Mouse (Mus musculus) midbrain, embryonic 14.5 days (tissue): ENCODE results near the gene Cdc37. TPM values are rescaled to one million over a fixed set of nuclear protein-coding genes. Genes with fewer than 3 reads are reported as not detected.

ENCODE experiments used
- ATAC-seq: fragments of 200-750 bp; cut with Nextera tagmentation; 2 replicates; pipeline ENCODE4 v1.8.0; 2017; ENCODE audit warnings: moderate number of reproducible peaks, moderate library complexity; ENCODE audit not compliant: low FRiP score, low TSS enrichment
- DNase-seq: peaks from one replicate; pipeline ENCODE4 v3.0.0-alpha.2; 2015
- H3K27ac ChIP-seq: fragments of 300-500 bp; sonication (generic); replicated peaks from 2 replicates; pipeline ENCODE4 v1.5.1; 2014; ENCODE audit warnings: mild to moderate bottlenecking, low read depth, low read length, moderate library complexity
- H3K27me3 ChIP-seq: fragments of 300-500 bp; sonication (generic); 2 replicates; pipeline ENCODE4 v1.6.1; 2014; ENCODE audit warnings: low read length, control low read depth, mixed read lengths; ENCODE audit not compliant: control insufficient read depth, insufficient read depth
- H3K36me3 ChIP-seq: fragments of 300-500 bp; sonication (generic); 2 replicates; pipeline ENCODE4 v1.6.1; 2014; ENCODE audit warnings: low read length, control low read depth; ENCODE audit not compliant: control insufficient read depth, insufficient read depth
- H3K4me1 ChIP-seq: fragments of 300-500 bp; sonication (generic); 2 replicates; pipeline ENCODE4 v1.6.1; 2014; ENCODE audit warnings: mild to moderate bottlenecking, antibody characterized with exemption, low read length, control low read depth; ENCODE audit not compliant: control insufficient read depth, insufficient read depth
- H3K4me2 ChIP-seq: fragments of 300-500 bp; sonication (generic); 2 replicates; pipeline ENCODE4 v1.6.1; 2014; ENCODE audit warnings: mild to moderate bottlenecking, low read length, moderate library complexity
- H3K4me3 ChIP-seq: fragments of 300-500 bp; sonication (generic); replicated peaks from 2 replicates; pipeline ENCODE4 v1.5.1; 2014; ENCODE audit warnings: low read depth, low read length
- H3K9ac ChIP-seq: fragments of 300-500 bp; sonication (generic); replicated peaks from 2 replicates; pipeline ENCODE4 v1.6.1; 2014; ENCODE audit warnings: mild to moderate bottlenecking, low read length, moderate library complexity
- H3K9me3 ChIP-seq: fragments of 300-500 bp; sonication (generic); 2 replicates; pipeline ENCODE4 v1.6.1; 2016; ENCODE audit warnings: low read length, control low read depth, mixed read lengths; ENCODE audit not compliant: control insufficient read depth
- WGBS: fragments of 180-500 bp; shearing (Covaris S2); extraction: QIAGEN DNeasy Blood & Tissue Kit; methylation state at CpG from one replicate; pipeline ENCODE4 v1.1.7; 2014; 5-methylcytosine and 5-hydroxymethylcytosine counted together
- polyA plus RNA-seq: library from polyadenylated mRNA; unstranded; fragments of >200 nt; fragmentation: Nextera tagmentation; extraction: Ambion mirVana; gene quantifications from 2 replicates; pipeline ENCODE4 v1.2.1, GENCODE M21; 2014

Gene Cdc37
- polyA plus RNA-seq, 1 experiment from 2014 or later: 223 TPM

DNA sequence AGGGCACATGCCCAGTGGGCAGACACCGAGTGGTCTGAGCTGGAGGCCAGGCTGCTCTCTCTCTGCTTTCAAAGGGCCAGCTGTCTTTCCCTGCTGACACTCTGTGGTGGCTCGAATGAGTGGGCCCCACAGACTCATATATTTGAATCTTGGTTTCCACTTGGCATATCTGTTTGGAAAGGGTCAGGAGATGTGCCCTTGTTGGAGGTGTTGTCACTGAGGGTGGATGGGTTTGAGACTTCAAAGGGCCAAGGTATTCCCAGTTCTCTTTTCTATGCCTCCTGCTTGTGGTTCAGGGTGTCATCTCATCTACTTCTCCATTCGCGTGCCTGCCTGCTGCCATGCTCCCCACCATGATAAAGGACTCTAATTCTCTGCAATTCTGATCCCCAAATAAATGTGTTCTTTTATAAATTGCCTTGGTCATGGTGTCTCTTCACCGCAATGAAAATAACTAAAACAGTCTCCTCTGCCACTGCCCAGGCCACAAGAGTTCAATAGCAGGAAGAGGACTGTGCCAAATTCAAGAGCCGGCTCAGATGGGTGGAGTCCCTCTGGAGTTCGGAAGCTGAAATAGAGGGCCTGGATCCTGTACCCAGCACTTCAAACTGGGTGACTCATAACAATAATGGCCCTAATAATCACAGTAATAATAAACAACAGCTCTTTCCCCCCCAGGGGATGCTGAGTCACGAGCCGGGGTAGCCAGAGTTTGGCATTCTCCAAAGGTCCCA is 15.0 kb downstream of the Cdc37 start:
- no peak for DNase-seq
- no peaks in the 10 kb centered on the region for H3K27me3 ChIP-seq
- peaks cover 20% of the 10 kb centered on the region for H3K36me3 ChIP-seq
- ATAC-seq: no peak
- no peak overlapping the region for H3K4me3 ChIP-seq
- H3K4me1 ChIP-seq: peaks cover 5% of the 10 kb centered on the region; the same call in 1 of the 2 replicates
- H3K4me2 ChIP-seq: no peak overlapping the region
- no peak overlapping the region for H3K27ac ChIP-seq
- no peak overlapping the region for H3K9ac ChIP-seq
- no peaks in the 10 kb centered on the region for H3K9me3 ChIP-seq
- WGBS: 80% methylated on average over 9 of the region's 9 CpGs

DNA sequence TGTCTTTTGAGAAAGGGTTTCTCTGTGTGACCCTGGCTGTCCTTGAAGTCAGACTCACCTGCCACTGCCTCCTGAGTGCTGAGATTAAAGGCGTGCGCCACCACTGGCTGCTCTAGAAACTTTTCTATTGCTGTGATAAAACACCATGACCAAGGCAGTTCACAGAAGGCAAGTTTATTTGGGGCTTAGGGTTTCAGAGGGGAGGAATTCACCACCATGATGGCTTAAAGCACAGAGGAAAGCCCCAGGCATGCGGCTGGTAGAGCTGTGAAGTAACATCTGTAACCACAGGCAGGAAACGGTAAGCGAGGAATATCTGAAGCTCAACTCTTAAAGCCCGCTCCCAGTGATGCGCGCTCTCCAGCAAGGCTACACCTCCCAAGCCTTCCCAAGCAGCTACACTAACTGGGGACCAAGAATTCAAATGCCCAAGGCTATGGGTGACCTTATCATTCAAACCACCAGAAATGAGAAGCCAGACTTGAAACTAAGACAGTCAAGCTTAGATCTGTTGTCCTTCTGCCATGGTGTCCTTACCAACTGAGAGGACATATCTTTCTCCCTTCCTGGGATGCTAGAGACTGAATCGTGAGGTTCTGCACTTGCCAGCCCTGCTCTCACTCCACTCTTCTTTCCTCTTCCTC is 16.6 kb downstream of the Cdc37 start:
- DNase-seq: no peak
- no peak overlapping the region for H3K9ac ChIP-seq
- 87% methylated on average over 9 of the region's 9 CpGs for WGBS

GRCm38 (mm10) chr9:21132102-21132775 is 17.5 kb downstream of the Cdc37 start:
- Histone ChIP-seq H3K9me3 (no peaks in the 10 kb centered on the region), H3K27me3 (no peaks in the 10 kb centered on the region), H3K4me3 (no peak overlapping the region), H3K36me3 (0 out of 2 replicates have a peak, but pooled peaks cover 7% of the 10 kb centered on the region), H3K27ac (no peak overlapping the region), H3K4me2 (no peak overlapping the region), H3K9ac (no peak overlapping the region), H3K4me1 (peaks cover 5% of the 10 kb centered on the region; the same call in 1 of the 2 replicates)
- DNase-seq (peak; percentile 20), ATAC-seq (no peak)
- 87% methylated on average over 12 of the region's 12 CpGs for WGBS

More for the DNA sequence above, 16.6 kb downstream of the Cdc37 start:
- Histone ChIP-seq H3K4me2 (no peak overlapping the region), H3K36me3 (peaks cover 6% of the 10 kb centered on the region; the same call in 1 of the 2 replicates), H3K27ac (no peak overlapping the region), H3K9me3 (no peaks in the 10 kb centered on the region), H3K27me3 (no peaks in the 10 kb centered on the region), H3K4me1 (peaks cover 5% of the 10 kb centered on the region; the same call in 1 of the 2 replicates), H3K4me3 (no peak overlapping the region)
- ATAC-seq: no peak

- Histone ChIP-seq H3K27ac (peak within 1 kb of the TSS; percentile 66; the same call in 1 of the 2 replicates), H3K36me3 (peaks cover 13% of the 10 kb centered on the region; the same call in 1 of the 2 replicates), H3K9me3 (no peaks in the 10 kb centered on the region), H3K4me3 (peak within 1 kb of the TSS; percentile 60), H3K27me3 (no peaks in the 10 kb centered on the region), H3K4me2 (peak within 1 kb of the TSS; percentile 78), H3K4me1 (peaks cover 5% of the 10 kb centered on the region; the same call in 1 of the 2 replicates), H3K9ac (peak within 1 kb of the TSS; percentile 47)
- WGBS: 6% methylated on average over 37 of the region's 37 CpGs
- ATAC-seq (peak; percentile 98), DNase-seq (peak; percentile 96)
Observed at GRCm38 (mm10) chr9:21131059-21131956, 18.5 kb downstream of the Cdc37 start, which contains the start of gene Tyk2. Gene Tyk2 (minus strand): TSS chr9:21131243.

DNA sequence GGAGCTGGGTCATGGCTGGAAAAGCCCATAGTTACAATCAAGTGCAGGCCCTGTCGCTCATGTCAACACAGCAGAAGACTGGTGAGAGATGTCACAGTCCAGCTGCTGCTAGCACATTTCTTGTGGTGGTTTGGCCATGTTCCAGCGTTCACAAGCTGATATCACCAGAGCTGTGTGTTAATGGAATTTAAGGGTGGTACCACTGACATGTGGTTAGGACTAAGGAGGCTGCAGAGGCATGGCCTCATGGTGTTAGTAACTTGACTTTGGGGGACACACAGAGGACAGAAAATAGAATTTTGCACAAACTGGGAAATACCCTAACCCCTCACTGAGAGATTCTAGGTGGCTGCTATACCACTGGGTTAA is 23.5 kb downstream of the Cdc37 start:
- no peak for ATAC-seq
- H3K9ac ChIP-seq: no peak overlapping the region

DNA sequence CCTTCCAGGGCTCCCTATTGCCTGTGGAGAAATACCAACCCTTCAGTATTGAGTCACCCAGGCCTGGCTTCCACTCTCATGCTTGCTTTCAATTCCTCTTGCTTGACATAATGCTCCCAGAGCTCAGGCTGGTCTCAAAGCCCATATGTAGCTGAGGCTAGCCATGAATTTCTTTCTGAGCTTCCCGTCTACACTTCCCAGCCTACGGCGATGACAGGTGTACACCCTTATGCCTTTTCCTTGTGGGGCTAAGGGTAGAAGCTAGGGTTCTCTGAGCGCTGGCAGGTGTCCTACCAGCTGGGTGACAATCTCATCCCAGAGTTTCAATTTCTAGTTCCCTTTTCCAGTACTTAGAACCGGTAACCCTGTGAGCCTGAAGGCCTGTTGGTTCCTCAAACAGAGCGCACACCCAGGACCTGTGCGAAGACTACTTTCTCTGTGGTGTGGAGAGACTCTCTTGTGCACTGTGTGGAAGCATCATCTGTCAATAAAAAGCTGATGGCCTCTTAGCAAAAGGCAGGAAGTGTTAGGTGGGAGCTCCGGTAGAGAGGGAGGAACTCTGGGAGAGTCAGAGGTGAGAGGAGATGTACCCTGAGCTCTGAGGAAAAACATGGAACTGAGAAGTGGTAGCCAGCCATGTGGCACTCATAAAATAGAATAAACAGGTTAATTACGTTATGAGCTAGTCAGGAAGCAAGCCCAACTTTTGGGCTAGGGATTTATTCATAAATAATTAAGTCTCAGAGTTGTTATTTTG is 24.1 kb downstream of the Cdc37 start:
- H3K27me3 ChIP-seq: no peaks in the 10 kb centered on the region
- 93% methylated on average over 9 of the region's 9 CpGs for WGBS
- DNase-seq (no peak), ATAC-seq (no peak)
- H3K4me2 ChIP-seq: no peak overlapping the region
- no peaks in the 10 kb centered on the region for H3K9me3 ChIP-seq
- H3K27ac ChIP-seq: no peak overlapping the region
- H3K4me1 ChIP-seq: peaks cover 5% of the 10 kb centered on the region; the same call in 1 of the 2 replicates
- H3K36me3 ChIP-seq: peaks cover 58% of the 10 kb centered on the region
- no peak overlapping the region for H3K9ac ChIP-seq
- H3K4me3 ChIP-seq: no peak overlapping the region

More for the DNA sequence above, 23.5 kb downstream of the Cdc37 start:
- no peak overlapping the region for H3K4me2 ChIP-seq
- DNase-seq: no peak
- no peaks in the 10 kb centered on the region for H3K27me3 ChIP-seq
- H3K9me3 ChIP-seq: no peaks in the 10 kb centered on the region
- H3K4me3 ChIP-seq: no peak overlapping the region
- WGBS: 92% methylated on average over 2 of the region's 2 CpGs
- H3K4me1 ChIP-seq: peaks cover 5% of the 10 kb centered on the region; the same call in 1 of the 2 replicates
- H3K36me3 ChIP-seq: peaks cover 52% of the 10 kb centered on the region
- no peak overlapping the region for H3K27ac ChIP-seq

DNA sequence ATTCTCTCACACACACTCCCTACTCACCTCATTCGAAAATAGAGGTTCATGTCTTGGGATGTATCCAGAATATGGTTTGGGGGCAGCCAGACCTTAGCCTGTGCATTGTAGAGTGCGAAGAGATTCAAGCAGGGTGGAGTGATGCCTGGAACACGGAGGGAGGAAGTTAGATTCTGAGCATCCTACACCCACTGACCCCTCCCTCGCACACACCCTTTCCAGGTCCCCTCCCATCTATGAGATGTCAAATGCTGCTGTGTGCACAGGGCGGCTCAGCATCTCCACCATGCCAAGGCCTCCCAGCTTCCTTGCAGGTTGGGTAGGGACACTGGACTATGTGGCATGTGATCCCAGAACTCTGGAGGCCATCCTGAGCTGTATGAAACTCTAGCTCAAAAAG is 24.9 kb downstream of the Cdc37 start:
- Histone ChIP-seq H3K36me3 (peaks cover 66% of the 10 kb centered on the region), H3K4me1 (no peaks in the 10 kb centered on the region), H3K4me2 (no peak overlapping the region), H3K4me3 (no peak overlapping the region), H3K9me3 (no peaks in the 10 kb centered on the region), H3K27ac (no peak overlapping the region), H3K9ac (no peak overlapping the region), H3K27me3 (no peaks in the 10 kb centered on the region)
- DNase-seq: no peak
- 80% methylated on average over 5 of the region's 5 CpGs for WGBS
- no peak for ATAC-seq
